Mouse (Mus musculus): Measurements from ENCODE around the gene Prl4a1. TPM values are rescaled to one million over a fixed set of nuclear protein-coding genes. Genes with fewer than 3 reads are reported as not detected.

The Prl4a1 gene
- polyA plus RNA-seq (2014; fragmentation: Illumina TruSeq; extraction: RNeasy Lipid Tissue Mini Kit (QIAGEN cat#74804); ENCODE audit: insufficient read depth, low read depth, low replicate concordance) = not detected

GRCm38 (mm10) chr13:28015912-28016311 lies at the start of gene Prl4a1:
Prl4a1 (plus strand) TSS chr13:28016212.

Other genes starting within 250 kb of the Prl4a1 start
- not detected for gene Prl7c1, start 235.4 kb upstream of the Prl4a1 start, polyA plus RNA-seq (2014; fragmentation: Illumina TruSeq; extraction: RNeasy Lipid Tissue Mini Kit (QIAGEN cat#74804); ENCODE audit: insufficient read depth, low read depth, low replicate concordance)
- gene Prl2a1, start 214.6 kb upstream of the Prl4a1 start, polyA plus RNA-seq (2014; fragmentation: Illumina TruSeq; extraction: RNeasy Lipid Tissue Mini Kit (QIAGEN cat#74804); ENCODE audit: insufficient read depth, low read depth, low replicate concordance) = not detected
- gene Prl2c1, start 166.9 kb upstream of the Prl4a1 start, polyA plus RNA-seq (2014; fragmentation: Illumina TruSeq; extraction: RNeasy Lipid Tissue Mini Kit (QIAGEN cat#74804); ENCODE audit: insufficient read depth, low read depth, low replicate concordance) = not detected
- not detected for gene Prl5a1, start 126.3 kb downstream of the Prl4a1 start, polyA plus RNA-seq (2014; fragmentation: Illumina TruSeq; extraction: RNeasy Lipid Tissue Mini Kit (QIAGEN cat#74804); ENCODE audit: insufficient read depth, low read depth, low replicate concordance)
- gene Gm11361, start 241.3 kb downstream of the Prl4a1 start, polyA plus RNA-seq (2014; fragmentation: Illumina TruSeq; extraction: RNeasy Lipid Tissue Mini Kit (QIAGEN cat#74804); ENCODE audit: insufficient read depth, low read depth, low replicate concordance) = 5.1 TPM

Measured in lung, adult 10 weeks (tissue).